Mouse (Mus musculus) embryonic stem cell, embryonic (primary cell): Measurements from ENCODE around the gene Kif3c.

Source experiments
- CTCF ChIA-PET, 4 experiments: fragments of 300-600 bp in 2 of 4; fragments of 350-600 bp in 2 of 4; sonication (Branson Sonifier 250); formaldehyde crosslinking; loops; one replicate each; lab custom pipeline; 2022; ENCODE audit warnings: inconsistent platforms in 2 of 4; lab: Charles Lee
- POLR2A ChIA-PET, 4 experiments: fragments of 300-600 bp in 2 of 4; fragments of 350-600 bp in 2 of 4; sonication (Branson Sonifier 250); formaldehyde crosslinking; loops; one replicate each; lab custom pipeline; 2022; ENCODE audit warnings: antibody characterized with exemption in 4 of 4, inconsistent platforms in 1 of 4; lab: Charles Lee

The Kif3c gene

GRCm38 (mm10) chr12:3429681-3430442, 64.9 kb downstream of the Kif3c start:
- ChIA-PET CTCF (no interaction called here), POLR2A (interaction anchor here in 2 of 4 experiments (0.6 to 1.9 kb wide), 13 partner anchors 8 to 352 kb away, joined by 3 to 8 read pairs (median 3); partner anchors contain the start of gene Rab10 (in 1 of the 2))

- ChIA-PET CTCF (interaction anchor here in 2 of 4 experiments (1.0 to 1.3 kb wide), 3 partner anchors 10 to 38 kb away, joined by 3 to 5 read pairs (median 3); no protein-coding TSS in a partner anchor), POLR2A (interaction anchor here in 2 of 4 experiments (0.7 to 1.9 kb wide), 19 partner anchors 8 to 422 kb away, joined by 3 to 8 read pairs (median 3); partner anchors contain the start of gene Rab10 (in 1 of the 2))
Observed at GRCm38 (mm10) chr12:3430443-3430753, 65.5 kb downstream of the Kif3c start.

- CTCF ChIA-PET, result interaction anchor here in 2 of 4 experiments (0.6 to 1.3 kb wide), 5 partner anchors 10 to 271 kb away, joined by 3 to 5 read pairs (median 3); no protein-coding TSS in a partner anchor
Observed at GRCm38 (mm10) chr12:3430985-3431384, 66.1 kb downstream of the Kif3c start.

GRCm38 (mm10) chr12:3433736-3434135, 68.8 kb downstream of the Kif3c start:
- ChIA-PET POLR2A (interaction anchor here in 1 of 4 experiments (0.8 to 2.1 kb wide), 4 partner anchors 8 to 20 kb away, joined by 3 to 10 read pairs (median 5); no protein-coding TSS in a partner anchor), CTCF (interaction anchor here in 1 of 4 experiments (0.6 kb wide), 1 partner anchor 133 kb away, joined by 3 read pairs; no protein-coding TSS in a partner anchor)

More at GRCm38 (mm10) chr12:3430985-3431384, 66.1 kb downstream of the Kif3c start:
- POLR2A ChIA-PET, result interaction anchor here in 2 of 4 experiments (0.7 to 1.9 kb wide), 19 partner anchors 8 to 422 kb away, joined by 3 to 8 read pairs (median 4); partner anchors contain the start of gene Rab10 (in 1 of the 2)

GRCm38 (mm10) chr12:3436446-3436845, 71.5 kb downstream of the Kif3c start:
- ChIA-PET POLR2A (interaction anchor here in 3 of 4 experiments (0.7 to 3.3 kb wide), 4 partner anchors 9 to 76 kb away, joined by 4 to 16 read pairs (median 4); partner anchors contain the start of gene Asxl2 (in 1 of the 3)), CTCF (interaction anchor here in 1 of 4 experiments (0.6 kb wide), 1 partner anchor 13 kb away, joined by 8 read pairs; no protein-coding TSS in a partner anchor)

GRCm38 (mm10) chr12:3437815-3438214, 72.9 kb downstream of the Kif3c start:
- ChIA-PET POLR2A (interaction anchor here in 2 of 4 experiments (1.1 to 3.3 kb wide), 6 partner anchors 8 to 11 kb away, joined by 3 to 16 read pairs (median 4); partner anchors contain the start of gene Asxl2 (in 1 of the 2)), CTCF (interaction anchor here in 2 of 4 experiments (0.6 kb wide), 2 partner anchors 11 to 162 kb away, joined by 3 to 4 read pairs; no protein-coding TSS in a partner anchor)

GRCm38 (mm10) chr12:3440916-3441315, 76.0 kb downstream of the Kif3c start:
- POLR2A ChIA-PET, result interaction anchor here in 3 of 4 experiments (0.6 to 2.1 kb wide), 8 partner anchors 10 to 145 kb away, joined by 3 to 10 read pairs (median 4); partner anchors contain the start of gene Asxl2 (in 2 of the 3)
- CTCF ChIA-PET, result interaction anchor here in 1 of 4 experiments (1.0 kb wide), 1 partner anchor 10 kb away, joined by 3 read pairs; no protein-coding TSS in a partner anchor

- CTCF ChIA-PET, result interaction anchor here in 1 of 4 experiments (1.0 kb wide), 1 partner anchor 10 kb away, joined by 3 read pairs; no protein-coding TSS in a partner anchor
- POLR2A ChIA-PET, result interaction anchor here in 2 of 4 experiments (1.0 to 2.1 kb wide), 6 partner anchors 14 to 144 kb away, joined by 3 to 10 read pairs (median 4); partner anchors contain the start of gene Asxl2 (in 2 of the 2)
Observed at GRCm38 (mm10) chr12:3441361-3441760, 76.4 kb downstream of the Kif3c start.

GRCm38 (mm10) chr12:3453554-3453953, 88.6 kb downstream of the Kif3c start:
- ChIA-PET CTCF (no interaction called here), POLR2A (interaction anchor here in 1 of 4 experiments (0.6 to 2.8 kb wide), 7 partner anchors 10 to 573 kb away, joined by 3 to 9 read pairs (median 4); no protein-coding TSS in a partner anchor)
